Mouse (Mus musculus) forebrain, embryonic 16.5 days (tissue): ENCODE data around the gene Cep85l. TPM values are rescaled to one million over a fixed set of nuclear protein-coding genes. Genes with fewer than 3 reads are reported as not detected.

Experiments
- polyA plus RNA-seq: library from polyadenylated mRNA; unstranded; fragments of >200 nt; fragmentation: Nextera tagmentation; extraction: Ambion mirVana; gene quantifications from 2 replicates; pipeline ENCODE4 v1.2.1, GENCODE M21; 2015

The Cep85l gene
- polyA plus RNA-seq, 1 experiment from 2014 or later = 8.3 TPM

Other genes starting within 250 kb of the Cep85l start
- gene Pln, start 42.3 kb downstream of the Cep85l start, polyA plus RNA-seq = 2.0 and 2.1 TPM in 2 replicates
- 88.6 and 98.8 TPM in 2 replicates for gene Asf1a, start 216.8 kb upstream of the Cep85l start, polyA plus RNA-seq